Mouse (Mus musculus) MEL (cell line): Measurements from ENCODE around the gene Camkk2. TPM values are rescaled to one million over a fixed set of nuclear protein-coding genes. Genes with fewer than 3 reads are reported as not detected.

Source experiments
- DNase-seq: peaks from one replicate; pipeline ENCODE4 v3.0.0; 2011; ENCODE audit warnings: low read depth, low spot score
- H3K27ac ChIP-seq: 2 replicates; pipeline ENCODE4 v1.5.1; 2012; ENCODE audit warnings: low read depth, mild to moderate bottlenecking, control low read depth, low read length, moderate library complexity; ENCODE audit not compliant: control insufficient read depth
- H3K27me3 ChIP-seq, 2 experiments: fragments of 150-350 bp in 1 of 2; sonication (generic) in 1 of 2; 2 replicates each; pipeline ENCODE4 v1.6.1; 2012; ENCODE audit warnings: low read length in 2 of 2, mild to moderate bottlenecking in 2 of 2, improper control_type of control experiment in 1 of 2, moderate library complexity in 1 of 2; ENCODE audit not compliant: insufficient read depth in 2 of 2, control insufficient read depth in 1 of 2
- H3K36me3 ChIP-seq, 2 experiments: 2 replicates each; pipeline ENCODE4 v1.6.1; 2012 to 2014; ENCODE audit warnings: low read length in 2 of 2, improper control_type of control experiment in 1 of 2, inconsistent platforms in 1 of 2, mild to moderate bottlenecking in 1 of 2; ENCODE audit not compliant: insufficient read depth in 2 of 2, control insufficient read depth in 1 of 2
- H3K4me1 ChIP-seq, 2 experiments: fragments of 150-350 bp in 1 of 2; sonication (generic) in 1 of 2; 2 replicates each; pipeline ENCODE4 v1.6.1; 2012; ENCODE audit warnings: low read length in 2 of 2, improper control_type of control experiment in 1 of 2, mild to moderate bottlenecking in 1 of 2; ENCODE audit not compliant: insufficient read depth in 2 of 2, control insufficient read depth in 1 of 2
- H3K4me3 ChIP-seq, 2 experiments: fragments of 150-350 bp in 1 of 2; sonication (generic) in 1 of 2; 2 replicates each; pipeline ENCODE4 v1.5.1; 2012; ENCODE audit warnings: low read depth in 2 of 2, low read length in 2 of 2, mild to moderate bottlenecking in 2 of 2, moderate library complexity in 2 of 2, control low read depth in 1 of 2, improper control_type of control experiment in 1 of 2; ENCODE audit not compliant: control insufficient read depth in 1 of 2, insufficient read depth in 1 of 2
- H3K79me2 ChIP-seq: 2 replicates; pipeline ENCODE4 v1.6.1; 2012; ENCODE audit warnings: mild to moderate bottlenecking, low read length, moderate library complexity; ENCODE audit not compliant: control insufficient read depth, poor library complexity, insufficient read depth
- H3K9ac ChIP-seq: 2 replicates; pipeline ENCODE4 v1.6.1; 2012; ENCODE audit warnings: low read depth, mild to moderate bottlenecking, control low read depth, low read length, moderate library complexity; ENCODE audit not compliant: control insufficient read depth, poor library complexity, severe bottlenecking
- H3K9me3 ChIP-seq: fragments of 150-350 bp; sonication (generic); replicated peaks from 2 replicates; pipeline ENCODE4 v1.6.1; 2012; ENCODE audit warnings: mild to moderate bottlenecking, low read length, improper control_type of control experiment, moderate library complexity; ENCODE audit not compliant: insufficient read depth
- BHLHE40 ChIP-seq: IDR thresholded peaks from 2 replicates; pipeline ENCODE4 v1.6.1; 2012; ENCODE audit warnings: low read depth, mild to moderate bottlenecking, inconsistent platforms, low read length, improper control_type of control experiment, borderline replicate concordance
- CHD1 ChIP-seq: IDR thresholded peaks from 2 replicates; pipeline ENCODE4 v1.6.1; 2012; ENCODE audit warnings: low read depth, mild to moderate bottlenecking, inconsistent platforms, low read length, improper control_type of control experiment
- CHD2 ChIP-seq: IDR thresholded peaks from 2 replicates; pipeline ENCODE4 v1.6.1; 2011; ENCODE audit warnings: low read length, improper control_type of control experiment
- CTCF ChIP-seq, 3 experiments: IDR thresholded peaks in 2 of 3; conservative IDR thresholded peaks in 1 of 3; 2 replicates each; pipeline ENCODE4 v1.5.1; 2011 to 2012; ENCODE audit warnings: low read length in 3 of 3, low read depth in 2 of 3, mild to moderate bottlenecking in 2 of 3, improper control_type of control experiment in 1 of 3, inconsistent platforms in 1 of 3, mixed read lengths in 1 of 3, moderate library complexity in 1 of 3; ENCODE audit not compliant: control insufficient read depth in 1 of 3, insufficient read depth in 1 of 3, poor library complexity in 1 of 3, severe bottlenecking in 1 of 3
- ELF1 ChIP-seq: IDR thresholded peaks from 2 replicates; pipeline ENCODE4 v1.6.1; 2014; ENCODE audit warnings: low read depth, mild to moderate bottlenecking, inconsistent platforms, low read length, improper control_type of control experiment, moderate library complexity
- ETS1 ChIP-seq: IDR thresholded peaks from 2 replicates; pipeline ENCODE4 v1.6.1; 2012; ENCODE audit warnings: low read depth, mild to moderate bottlenecking, inconsistent platforms, low read length, improper control_type of control experiment, moderate library complexity
- GABPA ChIP-seq: IDR thresholded peaks from 2 replicates; pipeline ENCODE4 v1.6.1; 2012; ENCODE audit warnings: low read depth, mild to moderate bottlenecking, inconsistent platforms, low read length, improper control_type of control experiment, moderate library complexity
- GATA1 ChIP-seq: IDR thresholded peaks from 2 replicates; pipeline ENCODE4 v1.6.1; 2011; ENCODE audit warnings: low read depth, low read length, improper control_type of control experiment
- HCFC1 ChIP-seq: IDR thresholded peaks from 2 replicates; pipeline ENCODE4 v1.6.1; 2012; ENCODE audit warnings: low read depth, mild to moderate bottlenecking, inconsistent platforms, low read length, improper control_type of control experiment, moderate library complexity
- MAX ChIP-seq: IDR thresholded peaks from 2 replicates; pipeline ENCODE4 v1.6.1; 2011; ENCODE audit warnings: low read length, improper control_type of control experiment
- MXI1 ChIP-seq: IDR thresholded peaks from 2 replicates; pipeline ENCODE4 v1.6.1; 2011; ENCODE audit warnings: mild to moderate bottlenecking, low read depth, low read length, improper control_type of control experiment
- MYB ChIP-seq: IDR thresholded peaks from 2 replicates; pipeline ENCODE4 v1.6.1; 2011; ENCODE audit warnings: mild to moderate bottlenecking, low read depth, low read length, improper control_type of control experiment
- NRF1 ChIP-seq: IDR thresholded peaks from 2 replicates; pipeline ENCODE4 v1.6.1; 2014; ENCODE audit warnings: low read depth, mild to moderate bottlenecking, inconsistent platforms, low read length, improper control_type of control experiment, moderate library complexity; ENCODE audit not compliant: poor library complexity, insufficient read depth, severe bottlenecking
- POLR2A ChIP-seq, 2 experiments: IDR thresholded peaks; 2 replicates each; pipeline ENCODE4 v1.6.1; 2011 to 2012; ENCODE audit warnings: low read length in 2 of 2, mild to moderate bottlenecking in 2 of 2, control low read depth in 1 of 2, improper control_type of control experiment in 1 of 2, low read depth in 1 of 2, moderate library complexity in 1 of 2; ENCODE audit not compliant: control insufficient read depth in 1 of 2, insufficient read depth in 1 of 2, poor library complexity in 1 of 2
- POLR2AphosphoS5 ChIP-seq: IDR thresholded peaks from 2 replicates; pipeline ENCODE4 v1.6.1; 2012; ENCODE audit warnings: low read depth, borderline replicate concordance, mild to moderate bottlenecking, inconsistent platforms, low read length, moderate library complexity, mixed read lengths
- RAD21 ChIP-seq: IDR thresholded peaks from 2 replicates; pipeline ENCODE4 v1.6.1; 2011; ENCODE audit warnings: mild to moderate bottlenecking, low read depth, low read length, improper control_type of control experiment
- SMC3 ChIP-seq: IDR thresholded peaks from 2 replicates; pipeline ENCODE4 v1.6.1; 2011; ENCODE audit warnings: low read depth, low read length, improper control_type of control experiment
- TAL1 ChIP-seq: IDR thresholded peaks from 2 replicates; pipeline ENCODE4 v1.6.1; 2012; ENCODE audit warnings: mild to moderate bottlenecking, inconsistent platforms, low read length, moderate library complexity, mixed read lengths
- TBP ChIP-seq: IDR thresholded peaks from 2 replicates; pipeline ENCODE4 v1.8.0; 2011; ENCODE audit warnings: low read depth, low read length, improper control_type of control experiment
- TCF12 ChIP-seq: IDR thresholded peaks from 2 replicates; pipeline ENCODE4 v1.6.1; 2014; ENCODE audit warnings: low read depth, mild to moderate bottlenecking, inconsistent platforms, low read length, improper control_type of control experiment, moderate library complexity
- USF1 ChIP-seq: IDR thresholded peaks from 2 replicates; pipeline ENCODE4 v1.6.1; 2014; ENCODE audit warnings: low read depth, mild to moderate bottlenecking, inconsistent platforms, low read length, improper control_type of control experiment, moderate library complexity
- USF2 ChIP-seq, 2 experiments: IDR thresholded peaks; 2 replicates each; pipeline ENCODE4 v1.6.1; 2011 to 2012; ENCODE audit warnings: improper control_type of control experiment in 2 of 2, low read length in 2 of 2, borderline replicate concordance in 1 of 2, inconsistent platforms in 1 of 2, low read depth in 1 of 2, mild to moderate bottlenecking in 1 of 2; ENCODE audit not compliant: insufficient read depth in 1 of 2
- ZC3H11A ChIP-seq: IDR thresholded peaks from 2 replicates; pipeline ENCODE4 v1.6.1; 2012; ENCODE audit warnings: low read depth, mild to moderate bottlenecking, inconsistent platforms, low read length, improper control_type of control experiment
- ZKSCAN1 ChIP-seq: IDR thresholded peaks from 2 replicates; pipeline ENCODE4 v1.6.1; 2012; ENCODE audit warnings: low read depth, mild to moderate bottlenecking, inconsistent platforms, low read length, improper control_type of control experiment, moderate library complexity
- polyA plus RNA-seq, 2 experiments: library from polyadenylated mRNA; stranded (reverse) in 1 of 2; unstranded in 1 of 2; fragments of >175 nt in 1 of 2; fragments of >200 nt in 1 of 2; gene quantifications; 2 replicates each; pipeline versions ENCODE4 v1.2.1 to v1.2.4; 2012; ENCODE audit warnings: low replicate concordance in 2 of 2, low read depth in 1 of 2; ENCODE audit not compliant: insufficient read length in 2 of 2, insufficient read depth in 1 of 2, missing spikeins in 1 of 2
- total RNA-seq: library from RNA; depleted of rRNA; stranded (reverse); fragments of 300-350 nt; gene quantifications from 2 replicates; pipeline ENCODE4 v1.2.3, GENCODE M21; 2012

Gene Camkk2
- total and polyA plus RNA-seq, 3 experiments = 23.7 to 24.8 TPM; not detected in 1

DNA sequence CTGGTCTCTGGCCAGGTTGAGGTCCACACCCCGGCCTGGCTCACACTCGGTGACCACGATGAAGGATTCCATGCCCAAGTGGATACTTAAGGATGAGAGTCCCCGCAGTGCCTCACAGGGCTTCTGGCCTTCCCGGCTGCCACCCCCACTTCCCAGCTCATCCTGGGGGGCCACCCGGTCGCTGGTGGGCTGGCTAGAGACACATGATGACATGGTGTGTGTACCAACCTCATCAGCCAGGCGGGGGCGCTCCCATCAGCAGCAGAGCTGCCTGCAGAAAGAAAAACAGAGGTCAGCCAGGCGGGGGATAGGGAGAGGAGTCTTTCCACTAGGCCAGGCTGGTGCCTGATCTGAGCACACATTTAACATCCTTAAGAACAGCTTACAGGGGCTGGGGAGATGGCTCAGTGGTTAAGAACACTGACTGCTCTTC is 15.2 kb downstream of the Camkk2 start:
- H3K9ac ChIP-seq = no peak overlapping the region
- no peak for TF ChIP-seq ELF1
- TF ChIP-seq MAX = no peak
- TF ChIP-seq POLR2AphosphoS5 = no peak
- no peak for TF ChIP-seq MXI1
- no peak for TF ChIP-seq TBP
- TF ChIP-seq GABPA = no peak
- TF ChIP-seq RAD21 = peak; percentile 11
- TF ChIP-seq CHD1 = no peak
- no peak for TF ChIP-seq ETS1
- no peak for TF ChIP-seq ZKSCAN1
- TF ChIP-seq BHLHE40 = no peak
- no peak for TF ChIP-seq USF2 (IDR thresholded peaks at IDR 0.05; ENCODE audit: borderline replicate concordance in 1 of 2, insufficient read depth in 1 of 2, low read depth in 1 of 2, low read length in 2 of 2)
- no peak for TF ChIP-seq MYB
- peak; percentile 22; the same call in 1 of the 2 replicates for TF ChIP-seq SMC3
- no peak for TF ChIP-seq POLR2A (IDR thresholded peaks at IDR 0.05; ENCODE audit: control insufficient read depth in 1 of 2, insufficient read depth in 1 of 2, low read depth in 1 of 2, low read length in 2 of 2, poor library complexity in 1 of 2)
- no peak for TF ChIP-seq NRF1
- no peak for TF ChIP-seq TCF12
- TF ChIP-seq CHD2 = no peak
- TF ChIP-seq GATA1 = no peak
- peak in 2 of 3 experiments; percentile 43 to 64; a peak in 4 of 6 replicates for TF ChIP-seq CTCF (IDR thresholded peaks at IDR 0.05 in 2 of 3, conservative IDR thresholded peaks at IDR 0.05 in 1 of 3; ENCODE audit: control insufficient read depth in 1 of 3, insufficient read depth in 1 of 3, low read depth in 2 of 3, low read length in 3 of 3, poor library complexity in 1 of 3, severe bottlenecking in 1 of 3)
- TF ChIP-seq TAL1 = no peak
- no peak for TF ChIP-seq HCFC1
- peak; percentile 20; the same call in 1 of the 2 replicates for TF ChIP-seq ZC3H11A
- TF ChIP-seq USF1 = no peak
- H3K4me3 ChIP-seq = no peak overlapping the region
- DNase-seq = no peak
- no peaks in the 10 kb centered on the region for H3K27me3 ChIP-seq
- no peaks in the 10 kb centered on the region; the same call in 1 of the 2 replicates for H3K79me2 ChIP-seq
- no peak overlapping the region for H3K27ac ChIP-seq
- peaks cover 0 to 4% of the 10 kb centered on the region in 2 experiments; a peak in 1 of 4 replicates for H3K4me1 ChIP-seq
- peaks cover 0 to 3% of the 10 kb centered on the region in 2 experiments; a peak in 2 of 4 replicates for H3K36me3 ChIP-seq
- H3K9me3 ChIP-seq = no peaks in the 10 kb centered on the region
